Mouse (Mus musculus): Measurements from ENCODE around the gene Med15.
"Not testable (repeated sequence)": the region's sequence is repeated elsewhere in the genome, so short reads cannot be mapped to it uniquely, and the experiment has no call there.

Gene Med15

GRCm38 (mm10) chr16:17732841-17733340 lies at the start of gene Med15:
Gene Med15 (minus strand): TSS chr16:17732891.
- DNase-seq (ENCODE audit: low spot score in 2 of 2): no peak

GRCm38 (mm10) chr16:17779692-17780091 lies 47.0 kb upstream of the Med15 start:
- DNase-seq (ENCODE audit: low spot score in 2 of 2): no peak

GRCm38 (mm10) chr16:17778223-17778622 lies 45.5 kb upstream of the Med15 start:
- DNase-seq (ENCODE audit: low spot score in 2 of 2): no peak

- no peak for DNase-seq (ENCODE audit: low spot score in 2 of 2)
These were observed 44.1 kb upstream of the Med15 start for GRCm38 (mm10) chr16:17776828-17777227.

GRCm38 (mm10) chr16:17771117-17771865 lies 38.6 kb upstream of the Med15 start:
- no peak for DNase-seq (ENCODE audit: low spot score in 2 of 2)

- no peak for DNase-seq (ENCODE audit: low spot score in 2 of 2)
These were observed 36.1 kb upstream of the Med15 start for GRCm38 (mm10) chr16:17768834-17769233.

GRCm38 (mm10) chr16:17764108-17764511 lies 31.4 kb upstream of the Med15 start:
- DNase-seq (ENCODE audit: low spot score in 2 of 2): no peak

- no peak for DNase-seq (ENCODE audit: low spot score in 2 of 2)
These were observed 28.4 kb upstream of the Med15 start for GRCm38 (mm10) chr16:17761074-17761473.

- peak in 1 of 2 experiments; percentile 30 for DNase-seq (ENCODE audit: low spot score in 2 of 2)
These were observed 28.0 kb upstream of the Med15 start for GRCm38 (mm10) chr16:17760657-17761056.

GRCm38 (mm10) chr16:17759813-17760321 lies 27.2 kb upstream of the Med15 start:
- DNase-seq (ENCODE audit: low spot score in 2 of 2): peak in 1 of 2 experiments; percentile 8

GRCm38 (mm10) chr16:17759344-17759773 lies 26.7 kb upstream of the Med15 start, which contains the start of gene Klhl22:
Gene Klhl22 (plus strand): TSS chr16:17759618.
- peak; percentile 78 to 85 for DNase-seq (ENCODE audit: low spot score in 2 of 2)

- no peak for DNase-seq (ENCODE audit: low spot score in 2 of 2)
These were observed 26.2 kb upstream of the Med15 start for GRCm38 (mm10) chr16:17758902-17759301.

GRCm38 (mm10) chr16:17757756-17758155 lies 25.1 kb upstream of the Med15 start:
- DNase-seq (ENCODE audit: low spot score in 2 of 2): no peak

- no peak for DNase-seq (ENCODE audit: low spot score in 2 of 2)
These were observed 21.0 kb upstream of the Med15 start for GRCm38 (mm10) chr16:17753686-17754085.

GRCm38 (mm10) chr16:17753001-17753400 lies 20.3 kb upstream of the Med15 start:
- DNase-seq (ENCODE audit: low spot score in 2 of 2): no peak

GRCm38 (mm10) chr16:17745067-17745466 lies 12.4 kb upstream of the Med15 start:
- DNase-seq (ENCODE audit: low spot score in 2 of 2): no peak

GRCm38 (mm10) chr16:17744536-17744935 lies 11.8 kb upstream of the Med15 start:
- no peak for DNase-seq (ENCODE audit: low spot score in 2 of 2)

GRCm38 (mm10) chr16:17743279-17743678 lies 10.6 kb upstream of the Med15 start:
- DNase-seq (ENCODE audit: low spot score in 2 of 2): no peak

- DNase-seq (ENCODE audit: low spot score in 2 of 2): no peak
These were observed 10.1 kb upstream of the Med15 start for GRCm38 (mm10) chr16:17742810-17743209.

- no peak for DNase-seq (ENCODE audit: low spot score in 2 of 2)
These were observed 7.4 kb upstream of the Med15 start for GRCm38 (mm10) chr16:17740080-17740479.

- no peak for DNase-seq (ENCODE audit: low spot score in 2 of 2)
These were observed 3.5 kb upstream of the Med15 start for GRCm38 (mm10) chr16:17736156-17736555.

- DNase-seq (ENCODE audit: low spot score in 2 of 2): not testable (repeated sequence)
These were observed 2.2 kb upstream of the Med15 start for GRCm38 (mm10) chr16:17734872-17735271.

- DNase-seq (ENCODE audit: low spot score in 2 of 2): no peak
These were observed 955 bp upstream of the Med15 start for GRCm38 (mm10) chr16:17733646-17734045.
